Mouse (Mus musculus): ENCODE measurements around the gene Hs3st2. TPM values are rescaled to one million over a fixed set of nuclear protein-coding genes. Genes with fewer than 3 reads are reported as not detected.
A peak's percentile ranks its signal among the peaks of the same experiment; 100 is the strongest.

The Hs3st2 gene
- total and polyA plus RNA-seq, 3 experiments: not detected

DNA sequence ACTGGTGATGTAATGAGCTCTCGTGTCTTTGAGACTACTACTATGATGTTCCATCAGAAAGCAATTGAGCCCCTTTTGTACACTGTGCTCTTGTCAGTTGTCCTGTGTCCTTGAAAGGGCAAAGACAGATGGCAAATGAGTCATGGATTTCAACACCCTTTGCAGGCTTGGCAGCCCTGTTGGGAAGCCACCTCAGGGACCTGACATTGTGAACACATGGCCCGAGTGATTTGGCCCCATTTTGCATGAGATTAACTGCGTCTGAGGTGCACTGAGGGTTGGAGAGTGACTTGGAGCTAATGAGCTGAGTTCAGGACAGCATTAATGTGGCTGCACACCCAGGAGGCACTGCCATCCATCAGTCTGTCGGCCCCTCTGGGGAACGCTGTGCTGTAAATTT is 74.7 kb downstream of the Hs3st2 start:
- peaks cover 0 to 3% of the 10 kb centered on the region in 2 experiments; a peak in 2 of 4 replicates for H3K4me1 ChIP-seq (ENCODE audit: control insufficient read depth in 1 of 2, insufficient read depth in 2 of 2)
- no peak overlapping the region for H3K27ac ChIP-seq (ENCODE audit: insufficient read depth, low read depth)
- no peak overlapping the region for H3K9ac ChIP-seq (ENCODE audit: insufficient read depth, low read depth)
- TF ChIP-seq RAD21 (IDR thresholded peaks at IDR 0.05; ENCODE audit: low read depth, low read length): no peak
- TF ChIP-seq SMC3 (IDR thresholded peaks at IDR 0.05; ENCODE audit: low read depth, low read length): no peak
- no peak for TF ChIP-seq E2F4 (IDR thresholded peaks at IDR 0.05; ENCODE audit: insufficient replicate concordance, low read depth, low read length)
- TF ChIP-seq MEF2A (IDR thresholded peaks at IDR 0.05; ENCODE audit: borderline replicate concordance, low read depth, low read length): no peak
- no peak for TF ChIP-seq BHLHE40 (IDR thresholded peaks at IDR 0.05; ENCODE audit: low read depth, low read length)
- no peak overlapping the region for H3K4me3 ChIP-seq (replicated peaks in 1 of 3; ENCODE audit: low read depth in 2 of 3, low read length in 2 of 3, poor library complexity in 1 of 3)
- H3K9me3 ChIP-seq (replicated peaks; ENCODE audit: low read length): no peaks in the 10 kb centered on the region
- dilution Hi-C loops (cut with MboI; ENCODE audit: extremely low pct_ligation_motif_present, extremely low pct_unique_long_range_greater_than_20kb, low sequenced_read_pairs) (no loop called here), in situ Hi-C loops (cut with MboI; ENCODE audit: low pct_ligation_motif_present, low pct_unique_long_range_greater_than_20kb, low sequenced_read_pairs) (no loop called here)
- DNase-seq (ENCODE audit: extremely low read depth): no peak
- no peaks in the 10 kb centered on the region for H3K79me2 ChIP-seq (replicated peaks; ENCODE audit: control insufficient read depth, extremely low read depth, insufficient read depth, poor library complexity, severe bottlenecking)
- H3K36me3 ChIP-seq (replicated peaks in 1 of 2; ENCODE audit: control insufficient read depth in 1 of 2, insufficient read depth in 1 of 2, low read length in 1 of 2): no peaks in the 10 kb centered on the region
- H3K27me3 ChIP-seq (replicated peaks): peaks cover 31% of the 10 kb centered on the region
- no peak overlapping the region for H3K4me2 ChIP-seq (ENCODE audit: insufficient read depth, low read depth, poor library complexity, severe bottlenecking)

DNA sequence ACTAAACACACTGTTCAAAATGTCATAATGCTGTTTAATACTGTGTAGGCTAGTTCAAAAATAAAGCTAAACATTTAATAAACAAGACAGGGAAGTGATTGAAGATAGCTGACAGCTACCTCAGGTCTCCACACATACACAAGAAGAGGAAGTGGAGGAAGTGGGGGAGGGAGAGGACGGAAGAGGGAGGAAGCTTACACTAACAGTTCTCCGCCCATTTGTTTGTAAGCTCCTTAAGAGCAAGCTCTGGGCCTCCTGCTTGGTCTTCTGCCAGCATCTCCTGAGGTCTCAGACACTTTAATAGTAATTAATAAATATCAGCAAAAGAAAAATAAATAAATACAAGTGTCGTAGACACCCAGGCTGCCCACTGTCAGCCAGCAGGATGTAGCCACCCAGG is 77.8 kb downstream of the Hs3st2 start:
- in situ Hi-C loops (cut with MboI; ENCODE audit: low pct_ligation_motif_present, low pct_unique_long_range_greater_than_20kb, low sequenced_read_pairs): no loop called here
- Histone ChIP-seq H3K27ac (ENCODE audit: insufficient read depth, low read depth) (no peak overlapping the region), H3K27me3 (replicated peaks) (peaks cover 25% of the 10 kb centered on the region), H3K36me3 (replicated peaks in 1 of 2; ENCODE audit: control insufficient read depth in 1 of 2, insufficient read depth in 1 of 2, low read length in 1 of 2) (no peaks in the 10 kb centered on the region), H3K4me2 (ENCODE audit: insufficient read depth, low read depth, poor library complexity, severe bottlenecking) (0 out of 2 replicates have a peak overlapping the region, but pooled peaks have one; percentile 1), H3K4me3 (replicated peaks in 1 of 3; ENCODE audit: low read depth in 2 of 3, low read length in 2 of 3, poor library complexity in 1 of 3) (no peak overlapping the region), H3K79me2 (replicated peaks; ENCODE audit: control insufficient read depth, extremely low read depth, insufficient read depth, poor library complexity, severe bottlenecking) (no peaks in the 10 kb centered on the region), H3K9ac (ENCODE audit: insufficient read depth, low read depth) (no peak overlapping the region), H3K4me1 (ENCODE audit: control insufficient read depth in 1 of 2, insufficient read depth in 2 of 2) (peaks cover 0 to 3% of the 10 kb centered on the region in 2 experiments; a peak in 2 of 4 replicates), H3K9me3 (replicated peaks; ENCODE audit: low read length) (no peaks in the 10 kb centered on the region)
- peak; percentile 13 for DNase-seq (ENCODE audit: extremely low read depth)
- TF ChIP-seq JUN (IDR thresholded peaks at IDR 0.05; ENCODE audit: insufficient read depth, low read depth, low read length) (no peak), NELFE (IDR thresholded peaks at IDR 0.05; ENCODE audit: low read depth, low read length) (no peak), MAFK (IDR thresholded peaks at IDR 0.05; ENCODE audit: insufficient replicate concordance, low read length) (no peak), ZC3H11A (IDR thresholded peaks at IDR 0.05; ENCODE audit: low read depth, low read length) (no peak), SIN3A (IDR thresholded peaks at IDR 0.05; ENCODE audit: low read length) (no peak), MEF2A (IDR thresholded peaks at IDR 0.05; ENCODE audit: borderline replicate concordance, low read depth, low read length) (no peak), TBP (conservative IDR thresholded peaks at IDR 0.05; ENCODE audit: low read depth, low read length) (no peak), ZMIZ1 (IDR thresholded peaks at IDR 0.05; ENCODE audit: low read depth, low read length) (no peak), TCF12 (IDR thresholded peaks at IDR 0.05; ENCODE audit: low read depth, low read length) (no peak), CHD2 (IDR thresholded peaks at IDR 0.05; ENCODE audit: low read length) (no peak), ZNF384 (IDR thresholded peaks at IDR 0.05; ENCODE audit: low read depth, low read length) (no peak), EP300 (IDR thresholded peaks at IDR 0.05; ENCODE audit: low read length) (no peak), POLR2AphosphoS2 (IDR thresholded peaks at IDR 0.05; ENCODE audit: low read depth, low read length) (no peak), MAZ (IDR thresholded peaks at IDR 0.05; ENCODE audit: low read depth, low read length) (no peak), ELF1 (IDR thresholded peaks at IDR 0.05; ENCODE audit: low read depth, low read length) (no peak)
- dilution Hi-C loops (cut with MboI; ENCODE audit: extremely low pct_ligation_motif_present, extremely low pct_unique_long_range_greater_than_20kb, low sequenced_read_pairs): no loop called here

All from CH12.LX (cell line).